Mouse (Mus musculus) MEL (cell line): ENCODE results near the gene Smurf2.

Experiments used
- CTCF ChIP-seq, 3 experiments: IDR thresholded peaks in 2 of 3; conservative IDR thresholded peaks in 1 of 3; 2 replicates each; pipeline ENCODE4 v1.5.1; 2011 to 2012; ENCODE audit warnings: low read length in 3 of 3, low read depth in 2 of 3, mild to moderate bottlenecking in 2 of 3, improper control_type of control experiment in 1 of 3, inconsistent platforms in 1 of 3, mixed read lengths in 1 of 3, moderate library complexity in 1 of 3; ENCODE audit not compliant: control insufficient read depth in 1 of 3, insufficient read depth in 1 of 3, poor library complexity in 1 of 3, severe bottlenecking in 1 of 3
- E2F4 ChIP-seq: IDR thresholded peaks from 2 replicates; pipeline ENCODE4 v1.6.1; 2011; ENCODE audit warnings: low read depth, low read length, improper control_type of control experiment, borderline replicate concordance
- HCFC1 ChIP-seq: IDR thresholded peaks from 2 replicates; pipeline ENCODE4 v1.6.1; 2012; ENCODE audit warnings: low read depth, mild to moderate bottlenecking, inconsistent platforms, low read length, improper control_type of control experiment, moderate library complexity
- MAZ ChIP-seq: IDR thresholded peaks from 2 replicates; pipeline ENCODE4 v1.6.1; 2012; ENCODE audit warnings: low read depth, mild to moderate bottlenecking, inconsistent platforms, low read length, improper control_type of control experiment
- POLR2A ChIP-seq, 2 experiments: IDR thresholded peaks; 2 replicates each; pipeline ENCODE4 v1.6.1; 2011 to 2012; ENCODE audit warnings: low read length in 2 of 2, mild to moderate bottlenecking in 2 of 2, control low read depth in 1 of 2, improper control_type of control experiment in 1 of 2, low read depth in 1 of 2, moderate library complexity in 1 of 2; ENCODE audit not compliant: control insufficient read depth in 1 of 2, insufficient read depth in 1 of 2, poor library complexity in 1 of 2
- RAD21 ChIP-seq: IDR thresholded peaks from 2 replicates; pipeline ENCODE4 v1.6.1; 2011; ENCODE audit warnings: mild to moderate bottlenecking, low read depth, low read length, improper control_type of control experiment
- SIN3A ChIP-seq: IDR thresholded peaks from 2 replicates; pipeline ENCODE4 v1.6.1; 2012; ENCODE audit warnings: low read length, improper control_type of control experiment, inconsistent platforms
- TAL1 ChIP-seq: IDR thresholded peaks from 2 replicates; pipeline ENCODE4 v1.6.1; 2012; ENCODE audit warnings: mild to moderate bottlenecking, inconsistent platforms, low read length, moderate library complexity, mixed read lengths
- TBP ChIP-seq: IDR thresholded peaks from 2 replicates; pipeline ENCODE4 v1.8.0; 2011; ENCODE audit warnings: low read depth, low read length, improper control_type of control experiment
- UBTF ChIP-seq: IDR thresholded peaks from 2 replicates; pipeline ENCODE4 v1.6.1; 2012; ENCODE audit warnings: low read depth, mild to moderate bottlenecking, inconsistent platforms, low read length, improper control_type of control experiment, moderate library complexity, borderline replicate concordance; ENCODE audit not compliant: insufficient read depth
- USF1 ChIP-seq: IDR thresholded peaks from 2 replicates; pipeline ENCODE4 v1.6.1; 2014; ENCODE audit warnings: low read depth, mild to moderate bottlenecking, inconsistent platforms, low read length, improper control_type of control experiment, moderate library complexity

GRCm38 (mm10) chr11:106926732-106927131, 6.2 kb upstream of the Smurf2 start:
- TF ChIP-seq TAL1 (no peak), POLR2A (IDR thresholded peaks at IDR 0.05; ENCODE audit: control insufficient read depth in 1 of 2, insufficient read depth in 1 of 2, low read depth in 1 of 2, low read length in 2 of 2, poor library complexity in 1 of 2) (no peak), CTCF (IDR thresholded peaks at IDR 0.05 in 2 of 3, conservative IDR thresholded peaks at IDR 0.05 in 1 of 3; ENCODE audit: control insufficient read depth in 1 of 3, insufficient read depth in 1 of 3, low read depth in 2 of 3, low read length in 3 of 3, poor library complexity in 1 of 3, severe bottlenecking in 1 of 3) (no peak), MAZ (no peak), UBTF (no peak), RAD21 (no peak), TBP (no peak), HCFC1 (no peak), E2F4 (no peak), USF1 (no peak), SIN3A (no peak)
